Mouse (Mus musculus) liver, embryonic 11.5 days (tissue): ENCODE results near the gene Actb. TPM values are rescaled to one million over a fixed set of nuclear protein-coding genes. Genes with fewer than 3 reads are reported as not detected.

Experiments used
- ATAC-seq: fragments of 200-750 bp; cut with Nextera tagmentation; replicated peaks from 2 replicates; pipeline ENCODE4 v1.8.0; 2017; ENCODE audit warnings: moderate number of reproducible peaks, mild to moderate bottlenecking, moderate TSS enrichment, moderate library complexity; ENCODE audit not compliant: low FRiP score
- DNase-seq: peaks from one replicate; pipeline ENCODE4 v3.0.0-alpha.2; 2017; ENCODE audit warnings: low spot score
- H3K27ac ChIP-seq: fragments of 300-500 bp; sonication (generic); 2 replicates; pipeline ENCODE4 v1.5.1; 2014; ENCODE audit warnings: mild to moderate bottlenecking, low read depth, low read length, control low read depth
- H3K27me3 ChIP-seq: fragments of 300-500 bp; sonication (generic); replicated peaks from 2 replicates; pipeline ENCODE4 v1.6.1; 2014; ENCODE audit warnings: low read length, mixed read lengths; ENCODE audit not compliant: control insufficient read depth, insufficient read depth
- H3K36me3 ChIP-seq: fragments of 300-500 bp; sonication (generic); 2 replicates; pipeline ENCODE4 v1.6.1; 2014; ENCODE audit warnings: mild to moderate bottlenecking, low read length, moderate library complexity, mixed read lengths; ENCODE audit not compliant: control insufficient read depth, insufficient read depth
- H3K4me1 ChIP-seq: fragments of 300-500 bp; sonication (generic); replicated peaks from 2 replicates; pipeline ENCODE4 v1.6.1; 2014; ENCODE audit warnings: low read length, mixed read lengths; ENCODE audit not compliant: control insufficient read depth, insufficient read depth
- H3K4me2 ChIP-seq: fragments of 300-500 bp; sonication (generic); 2 replicates; pipeline ENCODE4 v1.6.1; 2014; ENCODE audit warnings: mild to moderate bottlenecking, control low read depth, moderate library complexity
- H3K4me3 ChIP-seq: fragments of 300-500 bp; sonication (generic); 2 replicates; pipeline ENCODE4 v1.5.1; 2014; ENCODE audit warnings: low read depth, low read length, control low read depth
- H3K9ac ChIP-seq: fragments of 300-500 bp; sonication (generic); 2 replicates; pipeline ENCODE4 v1.6.1; 2014; ENCODE audit warnings: low read depth, low read length, control low read depth
- H3K9me3 ChIP-seq: fragments of 300-500 bp; sonication (generic); 2 replicates; pipeline ENCODE4 v1.6.1; 2016; ENCODE audit warnings: low read length, inconsistent platforms, mixed read lengths; ENCODE audit not compliant: control insufficient read depth
- WGBS: fragments of 180-500 bp; shearing (Covaris S2); extraction: QIAGEN DNeasy Blood & Tissue Kit; methylation state at CpG from one replicate; pipeline ENCODE4 v1.1.7; 2014; 5-methylcytosine and 5-hydroxymethylcytosine counted together
- polyA plus RNA-seq: library from polyadenylated mRNA; unstranded; fragments of >200 nt; fragmentation: Nextera tagmentation; extraction: Ambion mirVana; gene quantifications from 2 replicates; pipeline ENCODE4 v1.2.1, GENCODE M21; 2014

Actb gene
- polyA plus RNA-seq, 1 experiment from 2014 or later = 12,749 TPM

DNA sequence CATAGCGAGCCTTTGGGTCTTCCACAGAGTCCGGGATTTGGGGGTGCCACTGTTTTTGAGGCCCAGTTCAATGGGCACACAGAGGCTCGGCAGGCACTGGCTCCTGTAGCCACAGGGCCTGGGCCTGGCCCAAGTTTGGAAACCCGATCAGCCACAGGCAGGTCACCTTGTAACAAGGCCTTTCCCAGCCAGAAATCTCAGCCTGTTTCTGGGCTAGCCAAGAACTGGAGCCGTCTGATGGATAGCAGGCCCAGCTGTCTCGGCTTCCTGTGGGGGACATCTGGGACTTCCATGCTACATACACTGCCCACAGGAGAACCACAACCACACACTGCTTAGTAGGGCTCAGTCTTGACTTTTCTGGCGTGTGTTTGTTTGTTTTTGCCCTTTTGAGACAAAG, 10.0 kb upstream of the Actb start:
- no peaks in the 10 kb centered on the region for H3K27me3 ChIP-seq
- H3K9ac ChIP-seq = no peak overlapping the region
- peaks cover 22% of the 10 kb centered on the region for H3K4me1 ChIP-seq
- no peak for DNase-seq
- no peak overlapping the region for H3K4me3 ChIP-seq
- no peak for ATAC-seq
- H3K27ac ChIP-seq = no peak overlapping the region
- H3K9me3 ChIP-seq = no peaks in the 10 kb centered on the region
- 82% methylated on average over 7 of the region's 7 CpGs for WGBS
- no peak overlapping the region for H3K4me2 ChIP-seq
- H3K36me3 ChIP-seq = no peaks in the 10 kb centered on the region

DNA sequence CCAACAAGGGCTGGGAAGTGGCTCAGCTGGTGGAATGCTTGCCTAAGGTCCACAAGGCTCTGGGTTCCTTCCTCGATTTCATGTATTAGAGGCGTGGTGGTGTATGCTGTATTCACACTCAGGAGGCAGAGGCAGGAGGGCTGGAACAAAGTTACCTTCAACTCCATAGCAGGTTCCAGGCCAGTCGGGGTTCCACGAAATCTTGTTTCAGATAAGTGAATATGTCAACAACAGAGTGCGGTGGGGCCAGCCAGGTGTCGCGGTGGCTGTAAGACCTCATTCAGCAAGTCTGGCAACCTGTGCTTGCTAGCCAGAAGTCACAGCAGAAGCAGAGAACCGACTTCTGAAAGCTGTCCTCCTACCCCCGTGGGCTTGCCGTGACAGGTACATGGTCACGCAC, 8.7 kb upstream of the Actb start:
- H3K9me3 ChIP-seq = no peaks in the 10 kb centered on the region
- H3K4me3 ChIP-seq = no peak overlapping the region
- WGBS = 74% methylated on average over 11 of the region's 11 CpGs
- ATAC-seq (no peak), DNase-seq (no peak)
- no peak overlapping the region; the same call in 1 of the 2 replicates for H3K9ac ChIP-seq
- peaks cover 11% of the 10 kb centered on the region for H3K4me1 ChIP-seq
- H3K27me3 ChIP-seq = no peaks in the 10 kb centered on the region
- peak overlapping the region; percentile 29 for H3K27ac ChIP-seq
- H3K4me2 ChIP-seq = no peak overlapping the region
- no peaks in the 10 kb centered on the region for H3K36me3 ChIP-seq

GRCm38 (mm10) chr5:142912739-142913138, 6.2 kb upstream of the Actb start:
- 58% methylated on average over 4 of the region's 4 CpGs for WGBS
- Histone ChIP-seq H3K27ac (no peak overlapping the region; the same call in 1 of the 2 replicates), H3K9ac (no peak overlapping the region), H3K27me3 (no peaks in the 10 kb centered on the region), H3K4me1 (peaks cover 30% of the 10 kb centered on the region), H3K9me3 (no peaks in the 10 kb centered on the region), H3K4me3 (no peak overlapping the region), H3K36me3 (no peaks in the 10 kb centered on the region), H3K4me2 (no peak overlapping the region)
- DNase-seq = no peak
- ATAC-seq = no peak

- H3K4me3 ChIP-seq = no peak overlapping the region
- H3K4me1 ChIP-seq = peaks cover 34% of the 10 kb centered on the region
- no peak overlapping the region for H3K4me2 ChIP-seq
- ATAC-seq (no peak), DNase-seq (no peak)
- no peak overlapping the region for H3K9ac ChIP-seq
- 77% methylated on average over 3 of the region's 3 CpGs for WGBS
- H3K27me3 ChIP-seq = no peaks in the 10 kb centered on the region
- no peaks in the 10 kb centered on the region for H3K9me3 ChIP-seq
- H3K36me3 ChIP-seq = no peaks in the 10 kb centered on the region
- H3K27ac ChIP-seq = no peak overlapping the region; the same call in 1 of the 2 replicates
Measured at GRCm38 (mm10) chr5:142912320-142912719, 5.8 kb upstream of the Actb start.

- no peak overlapping the region for H3K9ac ChIP-seq
- WGBS = 87% methylated on average over 2 of the region's 2 CpGs
- no peaks in the 10 kb centered on the region for H3K9me3 ChIP-seq
- H3K4me2 ChIP-seq = no peak overlapping the region
- peaks cover 40% of the 10 kb centered on the region for H3K4me1 ChIP-seq
- DNase-seq (no peak), ATAC-seq (no peak)
- H3K27me3 ChIP-seq = no peaks in the 10 kb centered on the region
- H3K27ac ChIP-seq = no peak overlapping the region
- H3K36me3 ChIP-seq = no peaks in the 10 kb centered on the region
- H3K4me3 ChIP-seq = no peak overlapping the region
Measured at GRCm38 (mm10) chr5:142911629-142912028, 5.1 kb upstream of the Actb start.

DNA sequence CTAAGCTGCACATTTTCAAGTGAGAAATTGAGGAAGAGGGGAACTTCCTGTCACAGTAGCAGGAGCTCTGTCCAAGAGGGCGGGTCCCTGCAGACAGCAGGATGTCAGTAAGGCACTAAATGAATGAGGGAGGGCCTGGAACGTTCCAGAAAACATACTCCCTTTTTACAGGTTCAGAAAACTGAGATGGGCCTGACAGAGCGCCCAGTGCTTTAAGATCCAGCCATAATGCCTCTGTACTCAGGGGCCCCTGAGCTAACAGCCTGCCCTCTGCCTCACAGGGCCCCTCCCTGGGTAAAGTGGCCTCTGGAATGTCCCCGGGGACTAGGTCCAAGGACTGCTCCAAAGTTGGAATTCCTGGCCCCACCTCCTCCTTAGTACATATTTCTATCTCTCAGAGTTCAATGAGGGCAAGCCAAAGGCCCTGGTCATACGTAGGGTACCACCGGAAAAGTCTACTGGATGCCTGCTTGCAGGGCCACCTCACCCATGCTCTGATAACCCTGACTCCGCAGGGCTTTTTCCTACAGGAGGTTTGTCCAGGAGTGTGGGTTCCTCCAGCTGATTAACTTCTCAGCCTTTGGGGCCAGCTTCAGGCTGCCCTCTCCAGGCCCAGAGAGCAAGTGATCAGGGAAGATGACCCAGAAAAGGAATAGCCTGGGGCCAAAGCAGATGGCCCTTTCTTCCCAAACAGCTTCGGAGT, 3.2 kb upstream of the Actb start:
- Histone ChIP-seq H3K27ac (peak overlapping the region; percentile 92), H3K4me3 (peak overlapping the region; percentile 6; the same call in 1 of the 2 replicates), H3K27me3 (no peaks in the 10 kb centered on the region), H3K4me2 (peak overlapping the region; percentile 91), H3K4me1 (peaks cover 45% of the 10 kb centered on the region), H3K9ac (peak overlapping the region; percentile 61), H3K36me3 (peaks cover 8% of the 10 kb centered on the region), H3K9me3 (no peaks in the 10 kb centered on the region)
- ATAC-seq (no peak), DNase-seq (peak; percentile 42)
- 32% methylated on average over 8 of the region's 8 CpGs for whole genome bisulfite sequencing

DNA sequence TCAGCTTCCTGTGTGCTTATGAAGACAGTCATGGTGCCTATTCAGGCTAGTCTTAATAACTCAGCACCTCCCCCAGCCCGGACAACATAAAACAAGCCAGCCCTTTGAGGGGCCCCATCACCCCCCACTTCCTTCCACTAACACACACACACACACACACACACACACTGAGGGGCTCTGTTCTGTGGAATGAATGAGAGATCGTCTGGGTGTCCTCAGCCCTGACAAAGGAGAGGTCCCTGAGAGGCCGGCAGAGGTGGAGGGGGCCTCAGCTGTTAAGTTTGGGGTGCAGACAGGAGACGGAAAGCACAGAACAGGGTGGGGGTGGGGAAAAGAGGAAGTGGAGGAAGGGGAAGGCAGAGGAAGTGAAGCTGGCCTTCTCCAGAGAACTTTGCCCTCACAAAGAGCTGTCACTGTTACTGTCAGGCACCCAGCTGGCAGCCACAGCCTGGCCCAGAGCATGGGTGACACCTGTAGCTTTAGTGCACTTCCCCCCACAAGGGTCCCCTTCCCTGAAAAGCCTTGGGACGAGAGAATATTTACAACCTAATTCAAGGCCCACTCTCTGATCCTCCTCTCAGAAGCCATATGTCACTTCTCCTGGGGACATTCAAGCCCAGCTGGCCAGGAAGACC, 2.5 kb upstream of the Actb start:
- ATAC-seq (no peak), DNase-seq (peak; percentile 41)
- peaks cover 15% of the 10 kb centered on the region for H3K36me3 ChIP-seq
- H3K9me3 ChIP-seq = no peaks in the 10 kb centered on the region
- H3K27me3 ChIP-seq = no peaks in the 10 kb centered on the region
- H3K4me2 ChIP-seq = peak overlapping the region; percentile 91
- peak overlapping the region; percentile 92 for H3K27ac ChIP-seq
- WGBS = 23% methylated on average over 5 of the region's 5 CpGs
- peak overlapping the region; percentile 61 for H3K9ac ChIP-seq
- peaks cover 51% of the 10 kb centered on the region for H3K4me1 ChIP-seq
- H3K4me3 ChIP-seq = peak overlapping the region; percentile 6; the same call in 1 of the 2 replicates

GRCm38 (mm10) chr5:142907803-142908559, 1.4 kb upstream of the Actb start:
- WGBS = 71% methylated on average over 5 of the region's 5 CpGs
- H3K27ac ChIP-seq = peak overlapping the region; percentile 100
- H3K36me3 ChIP-seq = peaks cover 22% of the 10 kb centered on the region
- no peaks in the 10 kb centered on the region for H3K9me3 ChIP-seq
- H3K4me1 ChIP-seq = peaks cover 51% of the 10 kb centered on the region
- H3K4me2 ChIP-seq = peak overlapping the region; percentile 91
- H3K9ac ChIP-seq = peak overlapping the region; percentile 100
- DNase-seq = peak; percentile 40
- ATAC-seq = no peak
- no peaks in the 10 kb centered on the region for H3K27me3 ChIP-seq
- H3K4me3 ChIP-seq = peak overlapping the region; percentile 100; the same call in 1 of the 2 replicates
